Mouse (Mus musculus) liver, embryonic 11.5 days (tissue): ENCODE measurements at regions not wholly inside any gene's neighbourhood (a gene's known extent, or its start where the extent isn't known, plus 50 kb on each side); places are given as distances from the start of the nearest gene placed in this dataset.

Experiments
- ATAC-seq: fragments of 200-750 bp; cut with Nextera tagmentation; replicated peaks from 2 replicates; pipeline ENCODE4 v1.8.0; 2017; ENCODE audit warnings: moderate number of reproducible peaks, mild to moderate bottlenecking, moderate TSS enrichment, moderate library complexity; ENCODE audit not compliant: low FRiP score
- DNase-seq: peaks from one replicate; pipeline ENCODE4 v3.0.0-alpha.2; 2017; ENCODE audit warnings: low spot score
- H3K27ac ChIP-seq: fragments of 300-500 bp; sonication (generic); 2 replicates; pipeline ENCODE4 v1.5.1; 2014; ENCODE audit warnings: mild to moderate bottlenecking, low read depth, low read length, control low read depth
- H3K27me3 ChIP-seq: fragments of 300-500 bp; sonication (generic); replicated peaks from 2 replicates; pipeline ENCODE4 v1.6.1; 2014; ENCODE audit warnings: low read length, mixed read lengths; ENCODE audit not compliant: control insufficient read depth, insufficient read depth
- H3K36me3 ChIP-seq: fragments of 300-500 bp; sonication (generic); 2 replicates; pipeline ENCODE4 v1.6.1; 2014; ENCODE audit warnings: mild to moderate bottlenecking, low read length, moderate library complexity, mixed read lengths; ENCODE audit not compliant: control insufficient read depth, insufficient read depth
- H3K4me1 ChIP-seq: fragments of 300-500 bp; sonication (generic); replicated peaks from 2 replicates; pipeline ENCODE4 v1.6.1; 2014; ENCODE audit warnings: low read length, mixed read lengths; ENCODE audit not compliant: control insufficient read depth, insufficient read depth
- H3K4me2 ChIP-seq: fragments of 300-500 bp; sonication (generic); 2 replicates; pipeline ENCODE4 v1.6.1; 2014; ENCODE audit warnings: mild to moderate bottlenecking, control low read depth, moderate library complexity
- H3K4me3 ChIP-seq: fragments of 300-500 bp; sonication (generic); 2 replicates; pipeline ENCODE4 v1.5.1; 2014; ENCODE audit warnings: low read depth, low read length, control low read depth
- H3K9ac ChIP-seq: fragments of 300-500 bp; sonication (generic); 2 replicates; pipeline ENCODE4 v1.6.1; 2014; ENCODE audit warnings: low read depth, low read length, control low read depth
- H3K9me3 ChIP-seq: fragments of 300-500 bp; sonication (generic); 2 replicates; pipeline ENCODE4 v1.6.1; 2016; ENCODE audit warnings: low read length, inconsistent platforms, mixed read lengths; ENCODE audit not compliant: control insufficient read depth
- WGBS: fragments of 180-500 bp; shearing (Covaris S2); extraction: QIAGEN DNeasy Blood & Tissue Kit; methylation state at CpG from one replicate; pipeline ENCODE4 v1.1.7; 2014; 5-methylcytosine and 5-hydroxymethylcytosine counted together

GRCm38 (mm10) chr9:66646226-66646625 lies 53.3 kb upstream of the Usp3 start:
- Histone ChIP-seq H3K4me3 (no peak overlapping the region), H3K27me3 (no peaks in the 10 kb centered on the region), H3K4me1 (no peaks in the 10 kb centered on the region), H3K9ac (no peak overlapping the region), H3K36me3 (no peaks in the 10 kb centered on the region), H3K27ac (no peak overlapping the region), H3K4me2 (no peak overlapping the region), H3K9me3 (no peaks in the 10 kb centered on the region)
- ATAC-seq (no peak; the same call in 1 of the 2 replicates), DNase-seq (peak; percentile 73)
- 15% methylated on average over 7 of the region's 7 CpGs for WGBS

- ATAC-seq = no peak
- no peak overlapping the region for H3K9ac ChIP-seq
- no peaks in the 10 kb centered on the region for H3K27me3 ChIP-seq
- no peak for DNase-seq
- no peak overlapping the region for H3K4me3 ChIP-seq
- WGBS = 81% methylated on average over 6 of the region's 6 CpGs
- H3K36me3 ChIP-seq = no peaks in the 10 kb centered on the region
- no peak overlapping the region for H3K4me2 ChIP-seq
- no peak overlapping the region for H3K27ac ChIP-seq
- H3K9me3 ChIP-seq = no peaks in the 10 kb centered on the region
- no peaks in the 10 kb centered on the region for H3K4me1 ChIP-seq
Measured at GRCm38 (mm10) chr9:66651306-66651705, 58.4 kb upstream of the Usp3 start.

- no peaks in the 10 kb centered on the region for H3K27me3 ChIP-seq
- no peak overlapping the region for H3K27ac ChIP-seq
- ATAC-seq (no peak), DNase-seq (no peak)
- H3K4me1 ChIP-seq = no peaks in the 10 kb centered on the region
- no peak overlapping the region for H3K9ac ChIP-seq
- H3K36me3 ChIP-seq = no peaks in the 10 kb centered on the region
- WGBS = 78% methylated on average over 7 of the region's 7 CpGs
- no peak overlapping the region for H3K4me2 ChIP-seq
- no peak overlapping the region for H3K4me3 ChIP-seq
- no peaks in the 10 kb centered on the region for H3K9me3 ChIP-seq
Measured at GRCm38 (mm10) chr9:66657116-66657758, 56.2 kb upstream of the Car12 start.

- Histone ChIP-seq H3K4me3 (no peak overlapping the region), H3K4me1 (no peaks in the 10 kb centered on the region), H3K9me3 (no peaks in the 10 kb centered on the region), H3K9ac (no peak overlapping the region), H3K36me3 (no peaks in the 10 kb centered on the region), H3K4me2 (no peak overlapping the region), H3K27ac (no peak overlapping the region), H3K27me3 (no peaks in the 10 kb centered on the region)
- DNase-seq (no peak), ATAC-seq (no peak)
Measured at GRCm38 (mm10) chr9:66658707-66659242, 54.7 kb upstream of the Car12 start.

- WGBS = 76% methylated on average over 11 of the region's 11 CpGs
- DNase-seq (no peak), ATAC-seq (no peak)
- Histone ChIP-seq H3K27ac (no peak overlapping the region), H3K4me3 (no peak overlapping the region), H3K4me1 (no peaks in the 10 kb centered on the region), H3K9me3 (no peaks in the 10 kb centered on the region), H3K36me3 (no peaks in the 10 kb centered on the region), H3K27me3 (no peaks in the 10 kb centered on the region), H3K9ac (no peak overlapping the region), H3K4me2 (no peak overlapping the region)
Measured at GRCm38 (mm10) chr9:66659781-66660445, 53.6 kb upstream of the Car12 start.

GRCm38 (mm10) chr9:66661596-66661995 lies 51.9 kb upstream of the Car12 start:
- no peaks in the 10 kb centered on the region for H3K4me1 ChIP-seq
- H3K36me3 ChIP-seq = no peaks in the 10 kb centered on the region
- H3K4me2 ChIP-seq = no peak overlapping the region
- no peak overlapping the region for H3K27ac ChIP-seq
- no peaks in the 10 kb centered on the region for H3K9me3 ChIP-seq
- no peak overlapping the region for H3K9ac ChIP-seq
- WGBS = 78% methylated on average over 7 of the region's 7 CpGs
- no peaks in the 10 kb centered on the region for H3K27me3 ChIP-seq
- ATAC-seq (no peak), DNase-seq (no peak)
- H3K4me3 ChIP-seq = no peak overlapping the region

GRCm38 (mm10) chr9:66662443-66662842 lies 51.0 kb upstream of the Car12 start:
- DNase-seq (no peak), ATAC-seq (no peak)
- Histone ChIP-seq H3K9ac (no peak overlapping the region), H3K36me3 (no peaks in the 10 kb centered on the region), H3K4me1 (no peaks in the 10 kb centered on the region), H3K9me3 (no peaks in the 10 kb centered on the region), H3K4me2 (no peak overlapping the region), H3K4me3 (no peak overlapping the region), H3K27me3 (no peaks in the 10 kb centered on the region), H3K27ac (no peak overlapping the region)
- WGBS = 62% methylated on average over 4 of the region's 4 CpGs
